Mouse (Mus musculus): Measurements from ENCODE around the gene Gm37240. TPM values are rescaled to one million over a fixed set of nuclear protein-coding genes. Genes with fewer than 3 reads are reported as not detected.
A peak's percentile ranks its signal among the peaks of the same experiment; 100 is the strongest.

The Gm37240 gene
- total RNA-seq, 4 experiments from 2014 or later, result 29.7 to 37.8 (median 36.6) TPM

GRCm38 (mm10) chr3:85878911-85879310 is 8.4 kb downstream of the Gm37240 start:
- no peak for DNase-seq (ENCODE audit: low spot score in 2 of 2)

GRCm38 (mm10) chr3:85863996-85864395 is 23.3 kb downstream of the Gm37240 start:
- DNase-seq (ENCODE audit: low spot score in 2 of 2), result no peak

GRCm38 (mm10) chr3:85862886-85863285 is 24.4 kb downstream of the Gm37240 start:
- DNase-seq (ENCODE audit: low spot score in 2 of 2), result no peak

GRCm38 (mm10) chr3:85860996-85861395 is 26.3 kb downstream of the Gm37240 start:
- DNase-seq (ENCODE audit: low spot score in 2 of 2), result no peak

- no peak for DNase-seq (ENCODE audit: low spot score in 2 of 2)
Measured at GRCm38 (mm10) chr3:85859311-85859710, 28.0 kb downstream of the Gm37240 start.

- peak; percentile 49 to 60 for DNase-seq (ENCODE audit: low spot score in 2 of 2)
Measured at GRCm38 (mm10) chr3:85858140-85859135, 28.9 kb downstream of the Gm37240 start.

GRCm38 (mm10) chr3:85857083-85857482 is 30.2 kb downstream of the Gm37240 start:
- no peak for DNase-seq (ENCODE audit: low spot score in 2 of 2)

GRCm38 (mm10) chr3:85855947-85856346 is 31.4 kb downstream of the Gm37240 start:
- no peak for DNase-seq (ENCODE audit: low spot score in 2 of 2)

- DNase-seq (ENCODE audit: low spot score in 2 of 2), result no peak
Measured at GRCm38 (mm10) chr3:85855043-85855442, 32.3 kb downstream of the Gm37240 start.

- DNase-seq (ENCODE audit: low spot score in 2 of 2), result no peak
Measured at GRCm38 (mm10) chr3:85854143-85854542, 33.2 kb downstream of the Gm37240 start.

GRCm38 (mm10) chr3:85853715-85854114 is 33.6 kb downstream of the Gm37240 start:
- no peak for DNase-seq (ENCODE audit: low spot score in 2 of 2)

GRCm38 (mm10) chr3:85850079-85850478 is 37.2 kb downstream of the Gm37240 start:
- DNase-seq (ENCODE audit: low spot score in 2 of 2), result no peak

- no peak for DNase-seq (ENCODE audit: low spot score in 2 of 2)
Measured at GRCm38 (mm10) chr3:85846316-85846715, 41.0 kb downstream of the Gm37240 start.

GRCm38 (mm10) chr3:85845341-85845740 is 42.0 kb downstream of the Gm37240 start:
- DNase-seq (ENCODE audit: low spot score in 2 of 2), result no peak

GRCm38 (mm10) chr3:85842881-85843218 is 44.5 kb downstream of the Gm37240 start:
- DNase-seq (ENCODE audit: low spot score in 2 of 2), result no peak

GRCm38 (mm10) chr3:85842177-85842880 is 45.0 kb downstream of the Gm37240 start:
- no peak for DNase-seq (ENCODE audit: low spot score in 2 of 2)

GRCm38 (mm10) chr3:85841454-85842176 is 45.7 kb downstream of the Gm37240 start:
- no peak for DNase-seq (ENCODE audit: low spot score in 2 of 2)

GRCm38 (mm10) chr3:85833627-85834026 is 53.7 kb downstream of the Gm37240 start:
- no peak for DNase-seq (ENCODE audit: low spot score in 2 of 2)

GRCm38 (mm10) chr3:85832490-85833155 is 54.7 kb downstream of the Gm37240 start:
- no peak for DNase-seq (ENCODE audit: low spot score in 2 of 2)

GRCm38 (mm10) chr3:85831785-85832184 is 55.5 kb downstream of the Gm37240 start:
- no peak for DNase-seq (ENCODE audit: low spot score in 2 of 2)

GRCm38 (mm10) chr3:85829047-85829446 is 58.3 kb downstream of the Gm37240 start:
- DNase-seq (ENCODE audit: low spot score in 2 of 2), result peak; percentile 23 to 51
